Mouse (Mus musculus) heart, adult 11 months (tissue): ENCODE data around the gene Dzank1.

Experiments
- DNase-seq: peaks from one replicate; pipeline ENCODE4 v3.0.0; 2022

Gene Dzank1

DNA sequence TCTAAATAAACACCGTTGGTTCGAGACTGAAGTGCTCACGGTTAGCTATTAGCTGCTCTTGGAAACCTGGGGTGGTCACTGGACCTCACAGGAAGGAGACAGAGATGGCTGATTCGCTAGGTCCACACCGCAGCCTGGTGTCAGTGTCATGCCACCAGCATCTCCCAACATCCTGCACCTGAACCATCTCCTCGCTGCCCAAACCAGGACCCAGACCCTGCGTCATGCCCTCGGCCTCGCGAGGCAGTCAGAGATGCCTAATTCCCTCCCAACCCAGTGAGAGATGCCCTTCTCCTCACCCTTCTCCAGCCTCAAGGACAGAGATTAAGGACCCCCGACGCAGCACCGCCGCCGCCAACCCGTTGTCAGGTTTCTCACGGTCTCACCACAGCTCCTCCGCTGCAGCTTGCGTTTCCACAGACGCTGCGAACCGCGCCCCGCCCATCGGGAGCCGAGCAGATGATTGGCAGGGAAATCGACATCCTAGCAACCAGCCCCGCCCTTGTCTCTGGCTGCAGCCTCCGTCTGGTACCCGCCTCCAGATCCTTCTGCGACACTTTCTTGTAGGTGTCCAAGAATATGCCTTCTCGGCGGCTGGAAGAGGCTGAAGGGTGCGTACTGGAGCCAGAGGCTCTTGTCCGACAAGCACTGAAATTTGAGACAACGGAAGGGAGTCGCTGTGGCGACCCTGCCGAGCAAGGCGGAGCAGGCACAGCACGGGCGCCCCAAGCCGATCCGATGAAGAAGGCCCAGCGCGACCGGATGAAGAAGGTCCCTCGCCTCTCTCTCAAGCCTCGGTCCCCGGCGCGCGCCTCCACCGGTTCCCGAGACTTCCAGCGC lies at the start of gene Dzank1, which contains the start of gene Polr3f:
Dzank1 (minus strand) TSS at position 434 of the 840 bp plus-strand sequence.
Polr3f (plus strand) TSS at position 738 of the 840 bp plus-strand sequence.
- peak; percentile 100 for DNase-seq

DNA sequence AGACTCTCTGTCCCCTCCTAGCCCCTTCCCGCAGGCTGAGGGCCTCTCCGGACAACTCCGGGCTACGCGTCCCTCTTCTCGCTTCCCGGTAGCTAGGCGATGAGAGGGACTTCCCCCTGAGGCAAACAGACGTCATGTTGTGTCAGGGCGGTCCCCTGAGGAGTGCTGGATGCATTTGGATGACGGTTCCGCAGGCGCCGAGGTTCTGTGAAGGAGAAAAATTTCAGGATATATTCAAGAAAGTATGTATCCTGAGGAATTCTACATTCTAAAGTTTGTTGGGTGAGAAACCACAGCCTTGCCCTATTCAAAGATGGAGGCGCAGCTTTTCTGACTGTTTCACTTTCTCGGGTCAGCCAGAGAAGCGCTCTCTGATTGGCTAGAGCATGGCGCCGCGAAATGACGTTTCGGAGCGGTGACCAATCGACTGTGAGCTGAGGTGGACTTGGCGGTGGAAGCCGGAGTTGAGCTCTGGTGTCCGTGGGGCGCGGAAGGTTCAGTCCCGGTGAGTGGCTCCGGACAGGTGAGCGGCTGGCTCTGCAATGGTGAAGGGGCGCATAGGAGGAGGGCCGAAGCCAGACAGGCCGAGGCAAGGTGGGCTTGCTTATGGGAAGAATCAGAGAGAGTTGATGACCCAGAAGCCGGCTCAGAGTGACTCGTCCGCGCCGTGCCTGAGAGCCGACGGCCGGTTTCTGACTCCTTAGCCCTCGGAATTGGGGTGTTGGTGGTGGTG lies 28.8 kb upstream of the Dzank1 start, which contains the start of gene Sec23b:
Sec23b (plus strand) TSS at position 410 of the 733 bp plus-strand sequence.
- peak; percentile 100 for DNase-seq

- DNase-seq, result no peak
Measured at GRCm38 (mm10) chr2:144555286-144555819, 28.1 kb upstream of the Dzank1 start.

DNA sequence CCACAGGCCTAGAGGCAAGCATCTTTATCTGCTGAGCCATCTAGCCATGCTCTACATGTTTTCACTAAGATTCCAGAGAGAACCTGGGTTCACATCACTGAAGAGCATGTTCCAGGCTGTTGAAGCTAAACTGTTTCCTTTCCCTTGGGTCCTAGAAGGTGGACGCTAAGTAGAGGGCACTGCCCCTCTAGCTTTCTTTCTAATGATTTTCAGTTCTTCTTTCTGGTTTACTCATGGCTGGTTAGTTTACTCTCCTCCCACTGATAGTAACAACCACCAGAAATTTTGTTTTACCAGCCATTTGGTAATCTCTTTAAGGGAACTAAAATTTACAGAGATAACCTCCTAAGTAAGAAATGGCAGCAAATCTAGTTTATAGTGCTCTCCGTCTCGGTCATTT lies 26.7 kb upstream of the Dzank1 start:
- DNase-seq, result no peak

DNA sequence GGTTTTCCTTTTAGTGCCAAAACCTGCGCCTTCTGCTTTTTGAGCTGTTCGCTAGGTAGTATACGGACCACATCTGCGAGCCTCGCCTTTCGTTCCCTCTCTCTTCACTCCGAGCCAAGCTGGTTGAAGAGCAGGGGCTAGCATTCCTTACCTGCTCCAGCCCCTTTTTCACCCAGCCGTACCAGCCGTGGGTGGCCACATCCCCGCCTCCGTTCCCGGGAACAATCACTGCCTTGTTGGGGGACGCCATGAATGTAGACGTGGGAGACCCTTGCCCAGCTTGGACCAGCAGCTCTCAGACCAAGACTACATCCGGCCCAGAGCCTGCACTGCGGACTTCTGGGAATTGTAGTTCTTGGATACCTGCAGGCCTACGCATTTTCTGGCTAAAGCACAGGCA lies 23.3 kb upstream of the Dzank1 start, which contains the start of gene Rbbp9:
Rbbp9 (minus strand) TSS at position 341 of the 400 bp plus-strand sequence.
- DNase-seq, result peak; percentile 97

GRCm38 (mm10) chr2:144547559-144547958 lies 20.3 kb upstream of the Dzank1 start:
- DNase-seq, result no peak

GRCm38 (mm10) chr2:144545481-144545880 lies 18.3 kb upstream of the Dzank1 start:
- no peak for DNase-seq

GRCm38 (mm10) chr2:144545061-144545460 lies 17.8 kb upstream of the Dzank1 start:
- no peak for DNase-seq

- DNase-seq, result no peak
Measured at GRCm38 (mm10) chr2:144544630-144545029, 17.4 kb upstream of the Dzank1 start.

DNA sequence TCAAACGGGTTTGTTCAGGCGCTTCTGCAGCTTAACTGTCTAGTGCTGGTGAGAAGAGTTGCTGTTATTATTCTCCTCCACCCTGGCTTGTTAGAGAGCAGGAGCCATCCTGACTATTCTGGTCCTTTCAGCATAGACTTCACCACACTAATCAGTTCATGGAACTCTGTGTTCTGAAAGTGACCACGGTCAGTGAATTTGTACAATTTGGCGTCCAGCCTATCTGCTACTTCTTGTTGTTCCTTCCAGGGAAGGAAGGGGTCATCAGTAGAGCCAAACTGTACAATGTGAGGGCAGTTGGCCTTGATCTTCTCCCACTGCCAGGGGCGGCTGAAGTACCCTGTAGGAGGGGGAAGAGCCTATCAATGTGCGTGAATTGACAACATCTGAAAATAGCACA lies 16.5 kb upstream of the Dzank1 start:
- DNase-seq, result no peak

DNA sequence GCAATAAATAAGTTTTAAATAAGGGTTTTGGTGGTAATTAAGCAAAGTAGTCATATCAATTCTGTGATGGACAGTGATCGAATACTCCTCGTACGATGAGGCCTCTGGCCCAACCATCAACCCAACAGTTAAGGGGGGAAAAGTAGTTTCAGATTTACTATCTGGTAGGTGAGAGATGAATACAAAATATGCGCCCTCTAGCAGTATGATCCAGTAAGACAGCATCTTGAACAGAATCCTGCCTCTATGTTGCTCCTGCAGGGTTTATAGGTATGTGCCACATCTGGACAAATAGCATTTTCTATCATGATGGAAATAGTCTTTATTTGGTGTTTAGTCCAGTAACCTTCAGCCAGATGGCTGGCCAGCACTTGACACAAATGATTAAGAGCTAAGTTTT lies 14.0 kb upstream of the Dzank1 start:
- no peak for DNase-seq

DNA sequence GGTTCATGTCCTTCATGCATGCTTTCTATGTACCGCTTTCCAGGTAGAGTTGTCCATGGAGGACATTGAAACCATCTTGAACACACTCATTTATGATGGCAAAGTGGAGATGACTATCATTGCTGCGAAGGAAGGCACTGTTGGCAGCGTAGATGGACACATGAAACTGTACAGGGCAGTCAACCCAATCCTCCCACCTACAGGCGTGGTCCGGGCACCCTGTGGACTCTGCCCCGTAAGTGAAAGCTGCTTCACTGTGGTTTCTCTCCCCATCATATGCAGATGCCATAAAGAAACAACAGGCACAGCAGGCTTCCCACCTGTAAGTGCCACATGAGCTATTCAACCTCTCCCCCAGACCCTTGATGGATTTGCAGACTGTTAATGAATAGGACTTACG lies 9.9 kb upstream of the Dzank1 start:
- no peak for DNase-seq

GRCm38 (mm10) chr2:144527821-144528174 lies 584 bp upstream of the Dzank1 start:
- DNase-seq, result no peak

- DNase-seq, result peak; percentile 79
Measured at GRCm38 (mm10) chr2:144525856-144526255, 1.4 kb downstream of the Dzank1 start.

DNA sequence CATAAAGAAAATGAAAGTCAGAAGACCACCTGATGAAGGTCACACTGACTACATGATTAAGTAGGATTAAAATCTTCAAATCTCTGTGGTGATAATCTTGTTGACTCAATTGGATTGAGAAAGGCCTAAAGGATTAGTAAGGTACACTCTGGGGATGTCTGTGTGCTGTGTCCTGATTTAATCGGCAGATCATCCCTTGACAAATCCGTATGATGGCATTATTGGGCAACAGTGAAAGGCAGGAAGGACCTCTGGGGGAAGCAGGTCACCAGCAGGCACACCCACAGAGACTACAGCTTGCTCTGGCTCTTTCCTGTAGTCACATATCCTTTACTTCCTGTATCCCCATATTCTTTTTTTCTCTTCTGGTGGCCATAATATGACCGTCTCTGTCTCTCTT lies 7.4 kb downstream of the Dzank1 start:
- DNase-seq, result peak; percentile 44

- DNase-seq, result peak; percentile 66
Measured at GRCm38 (mm10) chr2:144514619-144515018, 12.6 kb downstream of the Dzank1 start.

GRCm38 (mm10) chr2:144502134-144502533 lies 25.1 kb downstream of the Dzank1 start:
- peak; percentile 62 for DNase-seq

DNA sequence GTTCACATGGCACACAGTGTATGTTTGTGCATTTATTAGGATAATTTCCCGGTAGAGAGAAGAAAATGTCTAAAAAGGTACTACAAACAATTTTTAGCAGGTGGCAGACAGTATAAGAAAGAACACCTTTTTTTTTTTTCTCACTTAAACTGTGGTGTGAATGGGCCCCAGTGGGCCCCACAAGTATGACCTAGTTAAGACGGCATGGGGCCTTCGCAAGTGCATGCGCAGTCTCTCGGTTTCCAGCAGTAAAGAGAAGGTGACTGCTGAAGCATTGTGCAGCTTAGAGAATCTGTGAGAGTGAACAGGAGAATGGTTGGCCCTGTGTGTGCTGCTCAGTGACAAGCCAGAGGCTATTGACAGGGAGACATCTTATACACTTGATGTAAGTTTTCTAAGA lies 37.9 kb downstream of the Dzank1 start:
- no peak for DNase-seq

DNA sequence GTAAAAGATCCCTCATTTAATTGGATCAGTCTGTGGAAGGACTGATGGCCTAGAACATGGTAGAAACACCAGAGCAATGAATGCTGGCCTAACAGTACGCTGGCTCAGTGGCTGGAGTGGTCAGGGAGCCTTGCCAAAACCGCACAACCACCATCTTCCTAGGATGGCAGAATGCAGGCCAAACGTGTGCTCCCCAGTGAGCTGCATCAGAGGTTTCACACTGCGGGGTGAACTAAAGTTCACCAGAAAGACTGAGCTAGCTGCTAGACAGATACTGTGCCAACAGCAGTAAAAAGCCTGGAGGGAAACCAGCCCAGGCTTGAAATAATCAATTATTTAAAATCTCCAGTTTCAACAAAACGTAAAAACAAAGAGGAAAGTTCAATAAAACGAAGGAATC lies 39.7 kb downstream of the Dzank1 start:
- DNase-seq, result no peak

DNA sequence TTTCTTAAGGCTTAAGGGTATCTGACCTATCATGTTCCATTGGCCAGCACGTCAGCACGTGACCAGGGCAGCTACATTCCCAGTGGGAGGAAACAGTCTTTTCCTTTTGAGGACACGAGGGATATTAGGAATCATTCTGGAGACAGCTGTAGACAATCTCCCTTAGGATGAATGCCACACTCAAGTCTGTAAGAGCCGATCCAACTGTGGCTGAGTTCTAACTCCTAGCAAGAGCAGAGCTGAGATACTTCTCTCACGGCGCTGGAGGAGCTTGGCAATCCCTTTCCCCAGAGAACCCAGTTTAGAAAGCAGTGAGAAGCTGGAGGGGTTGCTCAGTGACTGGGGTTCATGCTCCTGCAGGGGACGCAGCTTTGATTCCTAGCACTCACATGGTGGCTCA lies 41.8 kb downstream of the Dzank1 start:
- DNase-seq, result peak; percentile 94

DNA sequence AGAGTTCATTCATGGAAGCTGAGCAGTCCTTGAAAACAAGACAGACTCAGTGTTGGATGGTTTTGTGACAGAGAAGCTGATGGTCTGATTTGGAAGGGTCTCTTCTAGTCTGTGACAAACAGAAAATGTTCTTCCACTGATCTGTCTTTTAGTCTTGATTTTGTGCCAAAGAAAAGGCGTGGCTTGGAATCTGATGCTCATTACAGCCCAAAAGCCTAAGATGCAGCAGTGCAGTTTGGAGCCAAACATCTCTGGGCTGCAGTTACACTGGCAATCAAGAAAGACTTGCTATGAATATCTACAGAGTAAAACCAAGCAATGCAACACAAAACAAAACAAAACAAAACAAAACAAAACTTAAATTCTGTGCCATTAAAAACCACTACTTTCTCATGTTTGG lies 43.1 kb downstream of the Dzank1 start:
- DNase-seq, result no peak

GRCm38 (mm10) chr2:144479421-144479820 lies 47.8 kb downstream of the Dzank1 start:
- DNase-seq, result peak; percentile 97

DNA sequence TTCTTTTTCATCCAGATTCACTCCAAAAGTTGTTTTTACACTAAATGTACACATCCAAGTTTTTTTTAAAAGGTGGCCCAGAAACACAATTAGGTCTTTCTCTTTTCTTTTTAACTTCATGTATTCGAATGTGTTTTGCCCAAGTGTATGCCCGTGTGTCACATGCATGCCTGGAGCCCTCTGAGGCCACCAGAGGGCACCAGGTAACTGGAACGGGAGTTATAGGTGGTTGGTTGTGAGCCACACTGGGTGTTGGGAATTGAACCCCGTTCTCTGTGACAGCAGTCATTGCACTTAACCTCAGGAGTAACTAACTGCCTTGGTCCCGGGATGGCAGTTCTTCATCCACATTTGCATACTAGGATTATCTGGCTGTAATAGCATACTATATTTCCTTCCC lies 60.0 kb downstream of the Dzank1 start:
- no peak for DNase-seq
